Mouse (Mus musculus) layer of hippocampus, postnatal 14 days (tissue): Measurements from ENCODE around the gene Bag5. TPM values are rescaled to one million over a fixed set of nuclear protein-coding genes. Genes with fewer than 3 reads are reported as not detected.

Source experiments
- DNase-seq, 2 experiments: peaks; one replicate each; pipeline ENCODE4 v3.0.0; 2021 to 2022; ENCODE audit warnings: low spot score in 2 of 2, mixed read lengths in 1 of 2
- total RNA-seq, 2 experiments: library from RNA; stranded (reverse); gene quantifications; 2 replicates each; pipeline ENCODE4 v1.2.3; 2021

The Bag5 gene
- total RNA-seq, 2 experiments from 2014 or later = 42.0 to 44.4 TPM

- no peak for DNase-seq
These were observed 12.1 kb downstream of the Bag5 start for GRCm38 (mm10) chr12:111700920-111701458.

- no peak for DNase-seq
These were observed 13.5 kb downstream of the Bag5 start for GRCm38 (mm10) chr12:111699542-111699941.

GRCm38 (mm10) chr12:111698346-111698913 lies 14.6 kb downstream of the Bag5 start:
- no peak for DNase-seq

- no peak for DNase-seq
These were observed 15.3 kb downstream of the Bag5 start for GRCm38 (mm10) chr12:111697708-111698107.

- DNase-seq = peak; percentile 78 to 79
These were observed 16.8 kb downstream of the Bag5 start for GRCm38 (mm10) chr12:111696239-111696638.

- peak in 1 of 2 experiments; percentile 74 for DNase-seq
These were observed 17.9 kb downstream of the Bag5 start for GRCm38 (mm10) chr12:111694880-111695804.

GRCm38 (mm10) chr12:111694271-111694781 lies 18.7 kb downstream of the Bag5 start:
- DNase-seq = no peak

GRCm38 (mm10) chr12:111693341-111694270 lies 19.5 kb downstream of the Bag5 start:
- peak; percentile 80 to 87 for DNase-seq

- no peak for DNase-seq
These were observed 20.2 kb downstream of the Bag5 start for GRCm38 (mm10) chr12:111692899-111693298.

GRCm38 (mm10) chr12:111691346-111691872 lies 21.6 kb downstream of the Bag5 start:
- peak in 1 of 2 experiments; percentile 64 for DNase-seq

GRCm38 (mm10) chr12:111689426-111689825 lies 23.6 kb downstream of the Bag5 start:
- DNase-seq = no peak

GRCm38 (mm10) chr12:111688069-111688428 lies 25.0 kb downstream of the Bag5 start:
- DNase-seq = no peak

- peak in 1 of 2 experiments; percentile 77 for DNase-seq
These were observed 25.5 kb downstream of the Bag5 start for GRCm38 (mm10) chr12:111687350-111688068.

GRCm38 (mm10) chr12:111686390-111686789 lies 26.7 kb downstream of the Bag5 start:
- no peak for DNase-seq

- DNase-seq = no peak
These were observed 30.3 kb downstream of the Bag5 start for GRCm38 (mm10) chr12:111682806-111683205.

GRCm38 (mm10) chr12:111682003-111682402 lies 31.1 kb downstream of the Bag5 start:
- no peak for DNase-seq

GRCm38 (mm10) chr12:111681305-111681704 lies 31.8 kb downstream of the Bag5 start:
- no peak for DNase-seq

- no peak for DNase-seq
These were observed 32.4 kb downstream of the Bag5 start for GRCm38 (mm10) chr12:111680661-111681060.

- DNase-seq = no peak
These were observed 34.1 kb downstream of the Bag5 start for GRCm38 (mm10) chr12:111678997-111679396.

- DNase-seq = no peak
These were observed 34.5 kb downstream of the Bag5 start for GRCm38 (mm10) chr12:111678670-111678933.
